Mouse (Mus musculus): Measurements from ENCODE around the gene Ctnna3. TPM values are rescaled to one million over a fixed set of nuclear protein-coding genes. Genes with fewer than 3 reads are reported as not detected.

Ctnna3 gene
- polyA plus RNA-seq, 1 experiment from 2014 or later = 0.55 TPM

GRCm38 (mm10) chr10:63650307-63650706 lies 220.4 kb downstream of the Ctnna3 start:
- H3K9ac ChIP-seq (replicated peaks; ENCODE audit: low read length) = no peak overlapping the region
- no peak for ATAC-seq (ENCODE audit: low FRiP score, low TSS enrichment)
- H3K27me3 ChIP-seq (ENCODE audit: insufficient read depth, low read length) = no peaks in the 10 kb centered on the region
- H3K36me3 ChIP-seq (ENCODE audit: insufficient read depth, low read length) = no peaks in the 10 kb centered on the region
- H3K9me3 ChIP-seq (ENCODE audit: low read length) = no peaks in the 10 kb centered on the region
- no peak overlapping the region for H3K4me3 ChIP-seq (ENCODE audit: low read length)
- H3K27ac ChIP-seq (ENCODE audit: low read length) = no peak overlapping the region
- 90% methylated on average over 3 of the region's 3 CpGs for WGBS
- no peak overlapping the region for H3K4me2 ChIP-seq (replicated peaks; ENCODE audit: low read depth, low read length)
- no peaks in the 10 kb centered on the region for H3K4me1 ChIP-seq (ENCODE audit: insufficient read depth, low read length)

GRCm38 (mm10) chr10:63652887-63653286 lies 223.0 kb downstream of the Ctnna3 start:
- H3K9ac ChIP-seq (replicated peaks; ENCODE audit: low read length) = no peak overlapping the region
- no peak for ATAC-seq (ENCODE audit: low FRiP score, low TSS enrichment)

GRCm38 (mm10) chr10:63653571-63653970 lies 223.7 kb downstream of the Ctnna3 start:
- Histone ChIP-seq H3K9ac (replicated peaks; ENCODE audit: low read length) (no peak overlapping the region), H3K27ac (ENCODE audit: low read length) (no peak overlapping the region), H3K36me3 (ENCODE audit: insufficient read depth, low read length) (no peaks in the 10 kb centered on the region), H3K27me3 (ENCODE audit: insufficient read depth, low read length) (no peaks in the 10 kb centered on the region), H3K4me1 (ENCODE audit: insufficient read depth, low read length) (no peaks in the 10 kb centered on the region), H3K9me3 (ENCODE audit: low read length) (no peaks in the 10 kb centered on the region), H3K4me3 (ENCODE audit: low read length) (no peak overlapping the region), H3K4me2 (replicated peaks; ENCODE audit: low read depth, low read length) (no peak overlapping the region)
- no peak for ATAC-seq (ENCODE audit: low FRiP score, low TSS enrichment)
- 92% methylated on average over 3 of the region's 3 CpGs for WGBS

More at GRCm38 (mm10) chr10:63652887-63653286, 223.0 kb downstream of the Ctnna3 start:
- H3K27me3 ChIP-seq (ENCODE audit: insufficient read depth, low read length) = no peaks in the 10 kb centered on the region
- no peaks in the 10 kb centered on the region for H3K4me1 ChIP-seq (ENCODE audit: insufficient read depth, low read length)
- H3K27ac ChIP-seq (ENCODE audit: low read length) = no peak overlapping the region
- H3K36me3 ChIP-seq (ENCODE audit: insufficient read depth, low read length) = no peaks in the 10 kb centered on the region
- H3K9me3 ChIP-seq (ENCODE audit: low read length) = no peaks in the 10 kb centered on the region
- no peak overlapping the region for H3K4me3 ChIP-seq (ENCODE audit: low read length)
- H3K4me2 ChIP-seq (replicated peaks; ENCODE audit: low read depth, low read length) = no peak overlapping the region
- WGBS = 85% methylated on average over 9 of the region's 9 CpGs

GRCm38 (mm10) chr10:63654560-63654959 lies 224.7 kb downstream of the Ctnna3 start:
- H3K4me3 ChIP-seq (ENCODE audit: low read length) = no peak overlapping the region
- no peaks in the 10 kb centered on the region for H3K9me3 ChIP-seq (ENCODE audit: low read length)
- H3K36me3 ChIP-seq (ENCODE audit: insufficient read depth, low read length) = no peaks in the 10 kb centered on the region
- H3K9ac ChIP-seq (replicated peaks; ENCODE audit: low read length) = no peak overlapping the region
- no peaks in the 10 kb centered on the region for H3K4me1 ChIP-seq (ENCODE audit: insufficient read depth, low read length)
- H3K4me2 ChIP-seq (replicated peaks; ENCODE audit: low read depth, low read length) = no peak overlapping the region
- no peaks in the 10 kb centered on the region for H3K27me3 ChIP-seq (ENCODE audit: insufficient read depth, low read length)
- ATAC-seq (ENCODE audit: low FRiP score, low TSS enrichment) = no peak
- H3K27ac ChIP-seq (ENCODE audit: low read length) = no peak overlapping the region
- WGBS = 92% methylated on average over 5 of the region's 5 CpGs

- Histone ChIP-seq H3K27me3 (ENCODE audit: insufficient read depth, low read length) (no peaks in the 10 kb centered on the region), H3K27ac (ENCODE audit: low read length) (no peak overlapping the region), H3K9ac (replicated peaks; ENCODE audit: low read length) (no peak overlapping the region), H3K4me2 (replicated peaks; ENCODE audit: low read depth, low read length) (no peak overlapping the region), H3K4me1 (ENCODE audit: insufficient read depth, low read length) (no peaks in the 10 kb centered on the region), H3K4me3 (ENCODE audit: low read length) (no peak overlapping the region), H3K9me3 (ENCODE audit: low read length) (no peaks in the 10 kb centered on the region), H3K36me3 (ENCODE audit: insufficient read depth, low read length) (no peaks in the 10 kb centered on the region)
- WGBS = 86% methylated on average over 6 of the region's 6 CpGs
- ATAC-seq (ENCODE audit: low FRiP score, low TSS enrichment) = no peak
Observed at GRCm38 (mm10) chr10:63676343-63676742, 246.4 kb downstream of the Ctnna3 start.

GRCm38 (mm10) chr10:63689233-63689632 lies 259.3 kb downstream of the Ctnna3 start:
- ATAC-seq (ENCODE audit: low FRiP score, low TSS enrichment) = no peak
- H3K9ac ChIP-seq (replicated peaks; ENCODE audit: low read length) = no peak overlapping the region
- no peaks in the 10 kb centered on the region for H3K27me3 ChIP-seq (ENCODE audit: insufficient read depth, low read length)
- no peak overlapping the region for H3K4me2 ChIP-seq (replicated peaks; ENCODE audit: low read depth, low read length)
- no peaks in the 10 kb centered on the region for H3K9me3 ChIP-seq (ENCODE audit: low read length)
- no peak overlapping the region for H3K27ac ChIP-seq (ENCODE audit: low read length)
- WGBS = 25% methylated on average over 3 of the region's 3 CpGs
- H3K36me3 ChIP-seq (ENCODE audit: insufficient read depth, low read length) = no peaks in the 10 kb centered on the region
- no peak overlapping the region for H3K4me3 ChIP-seq (ENCODE audit: low read length)
- H3K4me1 ChIP-seq (ENCODE audit: insufficient read depth, low read length) = no peaks in the 10 kb centered on the region

- H3K27me3 ChIP-seq (ENCODE audit: insufficient read depth, low read length) = no peaks in the 10 kb centered on the region
- no peaks in the 10 kb centered on the region for H3K4me1 ChIP-seq (ENCODE audit: insufficient read depth, low read length)
- no peak overlapping the region for H3K4me2 ChIP-seq (replicated peaks; ENCODE audit: low read depth, low read length)
- no peak overlapping the region for H3K27ac ChIP-seq (ENCODE audit: low read length)
- 52% methylated on average over 4 of the region's 4 CpGs for WGBS
- H3K9me3 ChIP-seq (ENCODE audit: low read length) = no peaks in the 10 kb centered on the region
- no peaks in the 10 kb centered on the region for H3K36me3 ChIP-seq (ENCODE audit: insufficient read depth, low read length)
- no peak overlapping the region for H3K4me3 ChIP-seq (ENCODE audit: low read length)
- no peak overlapping the region for H3K9ac ChIP-seq (replicated peaks; ENCODE audit: low read length)
- ATAC-seq (ENCODE audit: low FRiP score, low TSS enrichment) = no peak
Observed at GRCm38 (mm10) chr10:63689651-63690050, 259.8 kb downstream of the Ctnna3 start.

- Histone ChIP-seq H3K4me3 (ENCODE audit: low read length) (no peak overlapping the region), H3K27ac (ENCODE audit: low read length) (no peak overlapping the region), H3K36me3 (ENCODE audit: insufficient read depth, low read length) (no peaks in the 10 kb centered on the region), H3K4me1 (ENCODE audit: insufficient read depth, low read length) (no peaks in the 10 kb centered on the region), H3K27me3 (ENCODE audit: insufficient read depth, low read length) (no peaks in the 10 kb centered on the region), H3K9ac (replicated peaks; ENCODE audit: low read length) (no peak overlapping the region), H3K9me3 (ENCODE audit: low read length) (peaks cover 4% of the 10 kb centered on the region; the same call in 1 of the 2 replicates), H3K4me2 (replicated peaks; ENCODE audit: low read depth, low read length) (no peak overlapping the region)
- ATAC-seq (ENCODE audit: low FRiP score, low TSS enrichment) = no peak
- 54% methylated on average over 3 of the region's 3 CpGs for WGBS
Observed at GRCm38 (mm10) chr10:63692039-63692438, 262.1 kb downstream of the Ctnna3 start.

- no peak for ATAC-seq (ENCODE audit: low FRiP score, low TSS enrichment)
- 90% methylated on average over 6 of the region's 6 CpGs for WGBS
- no peak overlapping the region for H3K4me3 ChIP-seq (ENCODE audit: low read length)
- no peak overlapping the region for H3K4me2 ChIP-seq (replicated peaks; ENCODE audit: low read depth, low read length)
- no peaks in the 10 kb centered on the region for H3K4me1 ChIP-seq (ENCODE audit: insufficient read depth, low read length)
- no peak overlapping the region for H3K9ac ChIP-seq (replicated peaks; ENCODE audit: low read length)
- H3K36me3 ChIP-seq (ENCODE audit: insufficient read depth, low read length) = no peaks in the 10 kb centered on the region
- no peaks in the 10 kb centered on the region for H3K27me3 ChIP-seq (ENCODE audit: insufficient read depth, low read length)
- no peaks in the 10 kb centered on the region for H3K9me3 ChIP-seq (ENCODE audit: low read length)
- no peak overlapping the region for H3K27ac ChIP-seq (ENCODE audit: low read length)
Observed at GRCm38 (mm10) chr10:63710211-63710610, 280.3 kb downstream of the Ctnna3 start.

GRCm38 (mm10) chr10:63712530-63712929 lies 282.6 kb downstream of the Ctnna3 start:
- Histone ChIP-seq H3K9me3 (ENCODE audit: low read length) (no peaks in the 10 kb centered on the region), H3K36me3 (ENCODE audit: insufficient read depth, low read length) (no peaks in the 10 kb centered on the region), H3K9ac (replicated peaks; ENCODE audit: low read length) (no peak overlapping the region), H3K27ac (ENCODE audit: low read length) (no peak overlapping the region), H3K27me3 (ENCODE audit: insufficient read depth, low read length) (no peaks in the 10 kb centered on the region), H3K4me2 (replicated peaks; ENCODE audit: low read depth, low read length) (no peak overlapping the region), H3K4me1 (ENCODE audit: insufficient read depth, low read length) (no peaks in the 10 kb centered on the region), H3K4me3 (ENCODE audit: low read length) (no peak overlapping the region)
- 36% methylated on average over 8 of the region's 8 CpGs for WGBS
- ATAC-seq (ENCODE audit: low FRiP score, low TSS enrichment) = no peak
